Mouse (Mus musculus): Measurements from ENCODE around the gene Nrxn1.

Nrxn1 gene

DNA sequence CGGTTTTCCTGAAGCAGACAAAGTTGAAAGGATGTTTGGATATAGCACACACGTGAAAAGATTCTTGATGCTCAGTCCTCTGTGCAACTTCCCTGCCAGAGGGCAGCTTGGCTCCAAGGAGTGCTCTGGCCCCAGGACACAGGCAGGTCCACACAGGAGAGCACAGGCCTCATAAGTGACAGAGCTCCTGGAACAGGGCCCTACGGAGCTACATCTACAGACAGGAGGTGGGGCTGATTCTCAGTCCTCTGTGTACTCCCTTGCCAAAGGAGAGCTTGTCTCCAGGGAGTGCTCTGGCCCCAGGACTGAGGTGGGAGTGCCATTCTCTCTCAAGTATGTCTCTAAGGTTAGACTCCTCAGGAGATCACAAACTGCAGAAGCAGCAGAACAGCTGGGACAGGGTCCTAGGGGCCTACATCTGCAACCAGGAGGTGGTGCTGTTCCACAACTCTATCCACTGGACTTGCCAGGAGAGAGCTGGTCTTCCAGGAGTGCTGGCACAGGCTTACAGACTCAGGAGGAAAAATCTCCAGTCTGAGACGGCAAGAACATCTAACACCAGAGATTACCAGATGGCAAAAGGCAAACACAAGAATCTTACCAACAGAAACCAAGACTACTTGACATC, 129.9 kb downstream of the Nrxn1 start:
- DNase-seq = no peak

DNA sequence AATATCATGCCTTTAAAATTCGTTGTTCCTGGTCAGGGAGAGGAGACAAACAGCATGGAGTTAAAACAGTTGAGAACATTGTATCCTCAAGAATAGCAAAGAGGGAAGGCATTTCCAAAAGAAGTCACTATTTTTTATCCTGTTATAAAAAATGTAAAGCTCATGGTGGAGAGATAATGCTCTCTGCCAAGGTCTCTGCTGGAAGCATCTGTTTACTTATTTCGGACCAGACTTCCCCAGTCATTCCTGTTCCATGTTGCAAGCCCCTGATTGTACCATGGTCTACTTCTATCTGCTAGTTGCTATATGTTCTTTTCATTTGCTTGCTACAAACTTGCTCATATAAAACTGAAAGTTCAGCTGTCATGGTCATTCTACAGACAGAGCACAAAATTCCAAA, 137.7 kb downstream of the Nrxn1 start:
- no peak for DNase-seq

DNA sequence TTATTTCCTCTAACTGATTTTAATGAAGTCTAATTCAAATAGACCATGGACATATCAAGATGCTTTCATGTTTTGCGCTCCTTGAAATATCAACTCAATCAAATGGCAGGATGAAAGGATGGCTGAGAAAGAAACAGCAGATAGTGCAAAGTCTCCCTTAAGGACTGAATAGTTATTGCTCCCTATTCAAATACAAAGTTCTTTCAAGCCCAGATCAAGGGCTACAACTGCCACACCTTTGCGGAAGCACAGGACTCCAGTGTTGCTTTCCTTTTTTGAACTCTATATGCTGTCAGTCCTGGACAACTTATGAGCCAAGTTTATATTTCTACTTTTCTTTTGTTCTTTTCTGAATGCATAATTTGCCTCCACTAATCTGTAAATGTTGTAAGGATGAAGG, 157.9 kb downstream of the Nrxn1 start:
- DNase-seq = no peak

DNA sequence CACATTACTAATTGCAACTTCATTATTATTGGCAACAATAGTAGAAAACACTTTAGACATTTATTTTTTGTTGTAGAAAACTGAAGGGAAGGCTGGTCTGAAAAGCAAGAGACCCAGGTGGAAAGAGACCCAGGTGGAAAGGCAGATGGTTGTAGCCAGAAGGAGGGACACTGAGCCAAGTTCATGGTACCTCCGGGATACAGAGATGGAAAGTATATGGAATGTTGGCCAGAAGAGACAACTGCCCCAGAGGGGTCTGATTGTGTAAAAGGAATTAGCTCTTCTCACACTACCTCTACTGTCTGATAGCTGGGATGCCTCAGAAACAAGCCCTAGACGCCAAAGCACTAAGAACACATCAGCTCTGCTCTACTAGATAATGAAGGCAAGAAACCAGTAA, 179.6 kb downstream of the Nrxn1 start:
- no peak for DNase-seq

DNA sequence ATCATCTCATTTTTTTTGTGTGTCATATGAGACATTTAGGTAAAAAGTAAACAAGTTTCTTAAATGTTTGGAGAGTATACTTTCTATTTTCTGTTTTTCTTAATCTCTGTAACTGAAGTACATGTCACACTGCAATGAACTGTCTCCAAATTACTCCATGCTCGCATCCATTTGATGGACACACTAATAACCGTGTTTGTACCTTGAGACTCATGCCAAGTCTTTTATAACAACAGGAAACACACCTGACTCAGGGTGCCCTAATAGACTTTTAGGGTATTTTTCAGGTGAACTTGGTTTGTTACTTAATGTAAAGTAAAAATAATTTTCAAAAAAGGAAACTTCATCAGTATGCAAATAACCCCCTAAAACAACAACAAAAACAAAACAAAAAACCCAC, 180.1 kb downstream of the Nrxn1 start:
- DNase-seq = no peak

DNA sequence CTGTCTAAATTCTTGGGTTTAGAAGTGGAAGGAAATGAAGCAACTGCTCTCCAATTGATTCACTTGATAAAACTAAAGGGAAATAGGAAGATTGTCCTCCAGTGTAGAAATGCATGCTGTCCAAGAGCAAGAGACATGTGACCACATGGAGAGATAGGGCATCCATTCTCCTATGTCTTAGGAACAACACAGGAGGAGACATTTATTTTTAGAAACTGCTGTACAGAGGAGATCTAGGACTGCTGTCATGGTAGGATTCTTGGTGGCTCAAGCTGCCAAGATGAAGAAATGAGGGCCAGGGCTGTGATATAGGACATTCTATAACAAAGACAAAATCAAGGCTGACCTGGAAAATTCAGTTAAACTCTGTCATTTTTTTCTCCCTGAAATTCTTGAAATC, 180.5 kb downstream of the Nrxn1 start:
- no peak for DNase-seq

DNA sequence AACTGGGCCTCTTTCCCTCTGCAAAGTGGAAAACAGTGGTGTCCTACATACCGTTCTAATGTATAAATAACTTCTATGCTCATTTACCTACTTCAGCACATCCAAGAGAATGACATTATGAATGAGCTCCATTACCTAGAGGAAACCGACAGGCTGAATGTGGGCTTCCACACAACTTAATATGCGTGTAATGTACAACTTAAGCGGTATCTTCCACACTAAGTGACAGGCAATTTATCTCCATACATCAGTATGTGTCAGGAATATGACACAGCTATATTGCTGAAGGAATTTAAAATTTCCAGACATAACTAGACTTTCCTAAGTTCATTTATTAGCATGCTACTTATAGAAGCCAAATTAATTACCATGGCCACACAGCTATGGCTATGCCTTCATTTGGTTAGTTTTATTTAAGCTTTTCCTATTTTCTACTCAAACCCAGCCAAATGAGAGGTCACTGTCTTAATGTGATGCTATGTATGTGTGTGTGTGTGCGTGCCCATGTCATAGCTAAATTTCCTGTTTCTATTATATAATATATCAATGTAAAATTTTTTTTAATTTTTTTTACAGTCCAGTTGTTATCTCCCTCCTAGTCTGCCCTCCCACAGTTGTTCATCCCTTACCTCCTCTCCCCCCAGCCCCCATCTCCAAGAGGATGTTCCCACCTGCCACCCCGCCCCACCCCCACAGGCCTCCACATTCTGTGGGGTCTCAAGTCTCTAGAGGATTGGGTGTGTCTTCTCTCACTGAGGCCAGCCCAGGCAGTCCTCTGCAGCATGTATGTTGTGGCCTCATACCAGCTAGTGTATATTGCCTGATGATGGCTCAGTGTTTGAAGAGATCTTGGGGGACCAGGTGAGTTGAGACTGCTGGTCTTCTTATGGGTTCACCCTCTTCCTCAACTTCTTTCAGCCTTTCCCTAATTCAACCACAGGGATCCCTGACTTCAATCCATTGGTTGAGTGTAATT, 186.5 kb downstream of the Nrxn1 start:
- DNase-seq = no peak

DNA sequence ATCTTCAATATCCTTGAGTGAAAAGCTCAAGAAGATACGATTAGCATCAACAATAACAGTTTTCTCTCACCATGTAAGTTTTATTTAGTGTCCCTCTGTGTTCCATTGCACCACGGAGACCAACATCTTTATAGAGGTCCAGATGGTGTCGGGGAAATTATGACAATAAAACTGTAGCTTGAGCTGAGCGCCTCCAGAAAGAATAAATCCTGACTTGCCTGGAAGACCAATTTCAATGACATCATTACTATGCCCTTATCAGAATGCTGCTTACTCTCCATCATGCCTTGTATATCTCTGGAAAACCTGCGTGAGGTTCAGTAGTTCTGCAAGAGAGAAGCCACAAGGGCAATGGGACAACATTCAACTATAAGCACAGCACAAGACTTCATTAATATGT, 187.7 kb downstream of the Nrxn1 start:
- DNase-seq = no peak

DNA sequence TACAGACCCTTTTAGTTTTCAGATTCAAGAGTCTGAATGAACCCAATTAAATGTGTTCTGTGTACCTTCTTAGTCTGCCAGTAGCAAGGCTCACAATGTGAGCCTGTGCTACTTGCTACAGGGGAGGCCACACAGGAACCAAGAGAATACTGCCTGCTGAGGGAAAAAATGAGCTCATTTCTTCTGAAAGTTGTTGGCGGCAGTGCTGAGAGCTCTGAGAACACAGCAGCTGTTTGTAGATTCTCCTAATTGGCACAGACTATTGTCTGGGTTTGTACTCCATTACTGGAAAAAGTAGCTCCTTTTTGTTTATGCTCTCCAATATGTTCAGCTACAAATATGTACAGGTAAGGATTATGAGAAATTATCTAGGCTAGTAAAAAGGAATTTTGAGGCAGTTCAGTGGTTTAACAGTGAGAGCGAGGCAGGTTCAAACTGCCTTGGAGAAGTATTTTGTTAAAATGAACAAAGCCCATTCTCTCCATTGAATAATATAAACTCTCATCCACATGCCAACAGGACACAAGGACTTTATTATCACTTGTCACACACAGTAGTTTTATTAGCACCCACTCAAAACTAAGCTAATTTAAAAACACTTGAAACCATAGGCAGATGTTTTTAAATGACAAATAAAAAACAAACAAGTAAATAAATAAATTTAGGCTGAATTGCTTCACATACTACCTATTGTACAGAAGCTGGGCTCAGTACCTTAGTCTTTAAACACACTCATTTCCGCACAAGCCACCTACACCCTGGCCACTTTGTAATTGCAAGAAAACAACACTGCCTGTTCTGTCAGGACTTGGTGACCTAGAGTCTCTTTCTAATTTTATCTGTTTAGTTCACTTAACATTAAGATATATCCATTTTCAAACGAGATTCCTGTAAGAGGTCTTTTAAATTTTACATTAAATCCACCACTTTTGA, 200.3 kb downstream of the Nrxn1 start:
- DNase-seq = no peak

DNA sequence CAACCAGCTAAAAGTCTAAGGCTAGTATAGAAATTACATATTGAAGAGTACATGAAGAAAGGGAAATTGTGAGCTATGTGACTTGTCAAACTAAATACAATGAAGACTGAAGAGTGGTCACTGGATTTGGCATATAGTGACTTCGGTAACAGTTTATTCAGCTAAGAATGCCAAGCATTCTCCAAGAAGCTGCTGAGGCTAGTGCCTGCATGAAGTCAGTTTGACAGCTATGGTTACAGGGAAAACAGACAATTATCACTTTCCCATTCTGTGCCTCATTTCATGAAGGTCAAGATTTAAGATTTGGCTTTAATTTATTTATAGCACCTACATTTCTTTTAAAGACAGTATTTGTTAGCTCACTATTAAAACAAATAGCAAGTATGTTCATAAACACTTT, 201.2 kb downstream of the Nrxn1 start:
- DNase-seq = no peak

DNA sequence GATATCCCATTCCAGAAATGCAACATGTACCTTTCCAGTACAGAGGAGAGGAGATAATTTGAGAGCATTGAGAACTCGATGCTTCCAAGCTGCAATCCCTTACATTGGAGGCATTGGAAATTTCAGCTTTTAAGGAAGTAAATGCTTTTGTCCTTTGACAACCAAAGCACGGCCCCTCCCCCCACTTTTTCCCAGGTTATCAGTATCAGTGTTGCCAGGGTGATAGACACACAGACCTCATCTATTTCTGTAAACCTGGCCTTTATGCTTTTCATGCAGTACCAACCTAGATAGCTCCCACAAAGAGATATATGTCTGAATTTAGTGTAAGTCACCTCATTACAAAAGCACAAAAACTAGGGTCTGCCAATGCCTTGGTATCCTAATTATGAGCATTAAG, 235.6 kb downstream of the Nrxn1 start:
- no peak for DNase-seq

DNA sequence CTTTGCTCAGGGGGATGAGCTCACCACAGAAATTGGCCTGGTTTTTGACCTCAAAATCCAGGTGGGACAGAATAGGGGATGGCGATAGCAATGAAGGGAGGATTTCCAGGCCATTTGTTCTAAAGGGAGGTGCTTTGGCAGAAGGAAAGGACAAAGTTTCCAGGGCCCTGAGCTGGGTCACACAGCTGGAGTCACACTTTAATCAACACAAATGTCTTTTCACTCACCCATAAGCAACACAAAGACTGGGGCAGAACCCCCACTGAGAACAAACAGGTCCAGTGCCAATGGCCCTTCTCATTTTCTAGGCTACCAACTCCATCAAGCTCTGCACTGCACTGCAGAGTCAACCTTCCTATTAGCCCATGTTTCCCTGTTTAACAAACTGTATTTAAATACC, 249.0 kb downstream of the Nrxn1 start:
- DNase-seq = no peak

DNA sequence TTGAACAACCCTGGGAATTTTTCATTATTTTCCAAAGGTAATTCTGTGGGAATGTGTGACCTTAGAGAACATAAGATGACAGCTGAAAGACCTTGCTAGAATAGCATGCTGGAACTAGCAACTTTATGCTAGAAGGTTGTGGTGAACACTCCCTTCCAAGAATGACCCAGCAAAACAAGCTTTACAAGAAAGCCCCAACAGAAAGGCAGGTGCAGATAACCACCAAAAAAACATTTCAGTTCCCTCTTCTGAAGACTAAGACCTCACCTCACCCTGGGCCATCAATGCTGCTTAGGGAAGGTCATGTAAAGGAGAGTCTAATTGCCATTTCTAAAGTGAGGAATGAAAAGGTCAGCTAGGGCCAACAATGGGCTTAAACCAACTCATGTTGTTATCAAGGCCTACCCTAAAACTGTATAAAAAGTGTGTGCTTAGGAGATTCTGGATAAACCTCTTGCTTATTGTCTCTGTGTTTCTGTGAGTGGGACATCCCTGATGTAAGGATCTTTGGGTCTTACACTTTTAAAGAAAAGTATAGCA, 249.7 kb downstream of the Nrxn1 start:
- no peak for DNase-seq

DNA sequence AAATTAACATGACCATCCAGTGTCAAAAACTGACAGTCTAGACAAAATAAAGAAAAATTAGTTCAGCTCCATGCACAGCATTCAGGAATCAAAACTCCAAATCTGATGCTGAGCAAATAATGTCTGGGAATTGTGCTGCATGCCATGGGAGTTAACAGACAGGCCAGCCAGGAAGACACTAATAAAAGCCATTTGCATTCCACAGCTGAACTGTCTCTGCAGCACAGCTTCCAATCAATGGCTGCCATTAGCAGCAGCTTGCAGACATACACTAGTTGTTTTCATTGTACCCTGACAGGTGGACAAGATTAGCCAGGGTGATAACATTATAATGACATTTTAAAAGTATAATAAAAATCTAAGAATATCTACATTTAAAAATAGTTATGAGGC, 255.9 kb downstream of the Nrxn1 start:
- DNase-seq = no peak

DNA sequence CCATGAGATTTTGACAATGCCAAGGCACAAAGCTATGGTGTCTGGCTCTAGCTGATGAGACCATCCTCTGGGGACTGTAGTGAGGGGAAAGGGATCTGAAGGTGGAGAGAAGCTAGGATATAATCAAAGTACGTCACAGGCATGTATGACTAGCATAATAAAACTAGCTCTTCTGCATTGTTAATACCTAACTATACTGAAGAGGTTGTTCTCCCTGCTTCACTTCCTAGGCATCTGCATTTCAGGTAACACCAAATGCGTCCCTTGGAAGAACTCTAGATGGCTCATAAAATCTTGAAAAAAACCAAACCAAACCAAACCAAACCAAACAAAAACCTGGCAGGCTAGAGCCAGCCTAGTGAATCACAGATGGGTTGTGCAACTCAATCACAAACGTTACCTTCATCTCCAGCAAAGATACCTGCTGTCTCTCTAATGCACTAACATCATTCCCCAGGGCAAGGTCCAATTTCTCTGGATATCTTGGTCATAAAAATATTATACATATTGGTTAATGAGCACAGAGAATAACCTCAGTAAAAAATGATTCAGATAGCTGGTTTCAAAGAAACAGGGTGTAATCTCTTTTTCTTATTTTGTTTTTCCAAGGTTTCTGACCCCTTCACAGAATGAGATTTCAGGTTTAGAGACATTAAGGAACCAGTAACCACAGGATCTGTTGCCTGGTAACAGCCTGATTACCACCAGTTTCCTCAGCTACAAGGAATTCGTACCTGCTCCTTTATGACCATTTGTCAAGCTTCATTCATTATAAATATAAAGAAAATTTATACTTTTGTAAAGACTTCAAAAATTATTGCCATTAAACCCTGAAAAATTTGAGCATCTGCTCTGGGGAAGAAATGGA, 256.5 kb downstream of the Nrxn1 start:
- no peak for DNase-seq

DNA sequence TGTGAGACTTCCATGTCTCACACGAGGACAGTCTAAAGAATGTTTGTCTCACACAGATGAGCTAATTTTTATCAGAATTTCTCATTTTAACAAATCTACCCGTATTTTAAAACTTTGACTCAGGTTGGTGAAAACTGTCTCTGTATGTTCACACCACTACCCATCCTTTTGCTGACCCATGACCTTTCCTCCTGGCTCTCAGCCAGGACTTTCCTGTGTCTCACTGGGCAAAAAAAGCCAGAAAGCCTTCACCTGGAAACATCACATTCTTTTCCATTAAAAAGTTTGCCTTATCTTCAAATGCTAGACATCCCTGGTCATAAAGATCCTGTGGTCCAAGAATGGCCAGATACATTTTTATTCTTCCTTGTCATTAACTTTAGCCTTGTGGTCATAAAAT, 274.5 kb downstream of the Nrxn1 start:
- DNase-seq = no peak

DNA sequence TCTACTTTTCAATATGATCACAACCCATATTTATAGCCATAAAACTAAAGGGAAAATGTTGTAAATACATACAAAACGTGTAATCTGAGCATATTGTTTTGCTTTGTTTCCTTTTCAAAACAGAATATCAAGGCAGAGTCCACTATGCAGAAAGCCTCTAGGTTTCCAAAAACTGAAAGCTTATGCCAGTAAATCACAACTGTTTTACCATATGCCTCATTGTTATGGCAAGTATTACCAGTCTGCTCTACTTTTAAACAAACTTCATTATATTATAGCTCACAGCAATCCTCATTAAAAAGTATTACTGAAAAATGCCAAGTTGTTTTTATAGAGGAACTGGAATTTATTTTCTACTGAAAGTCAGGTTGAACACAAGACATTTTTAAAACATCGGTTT, 275.0 kb downstream of the Nrxn1 start:
- DNase-seq = no peak

DNA sequence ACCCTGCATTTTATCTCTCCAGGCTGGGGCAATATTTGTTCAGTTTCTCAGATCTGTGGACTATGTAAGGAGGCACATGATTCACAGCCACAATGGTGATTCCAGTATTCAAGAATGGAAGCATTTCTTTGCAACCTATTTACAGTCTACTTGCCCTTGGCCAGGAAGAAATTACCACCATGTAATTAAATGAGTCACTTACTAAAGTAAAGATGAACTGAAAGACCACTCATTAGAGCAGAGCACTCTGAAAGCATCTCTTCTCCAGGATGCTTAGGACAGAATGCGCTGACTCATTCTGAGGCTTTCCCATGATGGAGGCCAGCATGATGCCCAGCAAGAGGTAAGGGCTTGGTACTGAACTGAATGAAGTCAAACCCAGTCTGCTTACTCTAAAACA, 277.6 kb downstream of the Nrxn1 start:
- no peak for DNase-seq

DNA sequence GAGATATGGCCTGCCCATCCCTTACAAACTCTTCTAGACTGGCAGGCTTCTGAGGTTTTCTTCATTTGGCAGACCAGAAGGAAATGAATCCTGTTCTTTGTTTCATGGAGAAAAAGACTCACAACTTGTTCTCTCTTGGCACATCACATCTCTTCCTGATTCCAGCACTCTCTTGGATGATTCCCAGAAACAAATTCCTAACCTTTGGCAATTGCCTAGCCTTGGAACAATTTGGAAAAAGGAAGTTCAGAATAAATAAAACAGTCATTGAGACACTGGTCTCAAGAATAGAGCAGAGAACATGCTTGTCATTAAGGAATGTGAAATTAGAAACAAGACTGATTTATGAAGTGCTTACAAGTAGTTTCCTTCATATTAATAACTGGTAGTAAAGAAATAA, 279.1 kb downstream of the Nrxn1 start:
- no peak for DNase-seq

DNA sequence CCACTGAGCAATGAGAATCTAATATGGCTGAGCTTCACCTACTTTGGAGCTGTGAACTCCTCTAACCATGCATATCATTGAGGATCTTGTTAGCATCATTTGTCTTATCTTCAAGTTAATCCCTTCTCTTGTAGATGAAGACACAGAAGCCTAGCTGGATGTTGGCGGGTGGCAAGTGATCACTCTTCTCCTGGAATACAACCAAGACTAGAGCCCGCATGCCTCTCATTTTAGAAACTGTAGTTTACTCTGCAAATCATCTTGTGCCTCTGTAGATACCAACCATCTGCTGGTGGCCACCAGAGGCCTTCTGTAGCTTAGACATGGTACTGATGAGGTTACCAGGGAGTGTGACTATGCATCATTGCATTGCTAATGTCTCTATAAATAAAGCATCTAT, 280.4 kb downstream of the Nrxn1 start:
- no peak for DNase-seq

DNA sequence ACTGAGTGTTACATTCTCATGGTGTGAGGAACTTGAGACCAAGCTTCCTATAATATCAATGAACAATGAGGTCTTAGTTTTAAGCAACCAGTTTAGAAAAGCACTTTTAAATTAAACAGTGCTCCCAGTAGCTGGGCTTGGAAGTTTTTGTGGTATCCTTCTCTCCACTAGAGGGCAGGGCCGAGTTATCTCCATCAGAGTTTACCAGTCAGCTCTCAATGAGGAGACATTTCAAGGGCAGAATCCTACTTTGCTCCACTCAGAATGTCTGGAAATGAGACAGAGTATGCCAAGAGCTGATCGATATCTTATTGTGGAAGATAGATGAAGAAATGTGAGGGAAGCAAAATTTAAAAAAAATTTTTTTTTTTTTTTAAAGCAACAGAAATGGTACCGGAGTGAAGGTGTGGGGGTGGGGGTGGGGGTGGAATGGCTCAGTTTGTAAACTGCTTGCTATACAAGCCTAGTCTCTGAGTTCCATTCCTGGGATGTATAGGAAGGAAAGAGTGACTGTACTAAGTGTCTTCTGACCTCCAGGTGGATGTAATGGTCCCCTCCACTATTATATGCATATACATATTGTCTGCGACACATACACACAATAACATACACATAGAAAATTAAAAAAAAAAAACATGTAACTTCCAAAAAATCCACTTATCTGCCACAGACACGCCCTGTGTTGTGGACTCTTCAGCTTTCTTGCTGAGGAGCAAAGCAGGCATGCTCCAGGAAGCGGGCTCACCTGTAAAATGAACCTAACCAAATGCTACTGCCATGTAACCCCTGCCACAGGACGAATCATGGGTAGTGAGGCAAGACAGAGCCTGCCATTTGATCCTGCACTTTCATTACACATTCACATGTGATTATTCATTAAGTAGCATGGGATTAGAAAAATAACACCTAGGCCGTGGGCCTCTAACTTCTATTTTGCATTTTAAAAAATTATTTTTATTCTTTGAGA, 283.4 kb downstream of the Nrxn1 start:
- DNase-seq = no peak

Measured in thymus, adult 18-20 months (tissue).